Mouse (Mus musculus): ENCODE results near the gene Itpripl2.
A peak's percentile ranks its signal among the peaks of the same experiment; 100 is the strongest.

The Itpripl2 gene

GRCm38 (mm10) chr7:118491431-118492147, at the start of gene Itpripl2:
Itpripl2 (minus strand) TSS chr7:118491975.
- peak; percentile 35 for DNase-seq (ENCODE audit: low spot score)

DNA sequence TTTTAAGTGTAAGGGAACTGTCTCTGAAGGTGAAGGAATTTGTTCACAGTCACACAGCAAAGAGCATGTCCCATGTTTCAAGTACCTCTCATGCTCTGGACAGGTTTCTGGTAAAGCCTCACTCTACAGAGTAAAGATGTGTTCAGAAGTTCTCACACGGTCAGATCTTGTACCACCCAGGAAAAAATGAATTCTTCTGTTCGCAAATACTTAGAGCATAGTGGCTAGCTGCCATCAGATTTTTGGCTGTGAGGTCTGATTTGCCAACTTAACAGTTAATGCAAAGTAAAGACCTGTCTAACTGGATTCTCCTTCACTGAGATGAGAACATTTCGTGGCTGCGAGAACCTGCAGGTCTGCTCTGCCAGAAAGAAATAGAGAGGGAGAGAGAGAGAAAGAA, 43.3 kb upstream of the Itpripl2 start:
- DNase-seq (ENCODE audit: low spot score): no peak

- no peak for DNase-seq (ENCODE audit: low spot score)
Observed at GRCm38 (mm10) chr7:118534326-118534725, 42.6 kb upstream of the Itpripl2 start.

- DNase-seq (ENCODE audit: low spot score): peak; percentile 98
Observed at GRCm38 (mm10) chr7:118533178-118533578, 41.4 kb upstream of the Itpripl2 start, which contains the start of gene Coq7. Coq7 (minus strand) TSS chr7:118533356.

- peak; percentile 99 for DNase-seq (ENCODE audit: low spot score)
Observed at GRCm38 (mm10) chr7:118532519-118533177, 40.9 kb upstream of the Itpripl2 start.

- no peak for DNase-seq (ENCODE audit: low spot score)
Observed at GRCm38 (mm10) chr7:118526967-118527366, 35.2 kb upstream of the Itpripl2 start.

- no peak for DNase-seq (ENCODE audit: low spot score)
Observed at GRCm38 (mm10) chr7:118522077-118522476, 30.3 kb upstream of the Itpripl2 start.

GRCm38 (mm10) chr7:118519661-118520060, 27.9 kb upstream of the Itpripl2 start:
- DNase-seq (ENCODE audit: low spot score): no peak

- DNase-seq (ENCODE audit: low spot score): peak; percentile 58
Observed at GRCm38 (mm10) chr7:118518687-118519086, 26.9 kb upstream of the Itpripl2 start.

- no peak for DNase-seq (ENCODE audit: low spot score)
Observed at GRCm38 (mm10) chr7:118517819-118518218, 26.0 kb upstream of the Itpripl2 start.

- no peak for DNase-seq (ENCODE audit: low spot score)
Observed at GRCm38 (mm10) chr7:118508556-118508955, 16.8 kb upstream of the Itpripl2 start.

DNA sequence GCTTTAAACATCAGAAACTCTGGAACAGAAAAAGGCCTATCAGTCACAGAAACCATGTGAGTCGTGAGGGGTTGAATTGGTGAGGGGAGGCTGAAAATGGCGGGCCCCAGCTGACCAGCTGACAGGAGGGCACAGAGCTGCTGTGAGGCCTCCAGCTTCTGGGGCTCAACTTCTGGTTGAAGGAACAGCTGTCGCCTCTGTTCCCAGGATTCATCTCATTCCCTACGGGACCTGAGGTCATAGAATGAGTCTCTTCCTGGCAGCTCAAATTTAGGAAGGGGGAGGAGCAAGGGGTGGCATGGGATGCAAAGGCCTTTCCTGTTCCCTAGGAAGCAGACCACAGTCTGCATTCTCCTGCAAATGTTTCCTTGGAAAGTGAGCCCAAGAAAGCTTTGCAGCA, 12.1 kb upstream of the Itpripl2 start:
- DNase-seq (ENCODE audit: low spot score): no peak

- no peak for DNase-seq (ENCODE audit: low spot score)
Observed at GRCm38 (mm10) chr7:118502333-118502732, 10.6 kb upstream of the Itpripl2 start.

DNA sequence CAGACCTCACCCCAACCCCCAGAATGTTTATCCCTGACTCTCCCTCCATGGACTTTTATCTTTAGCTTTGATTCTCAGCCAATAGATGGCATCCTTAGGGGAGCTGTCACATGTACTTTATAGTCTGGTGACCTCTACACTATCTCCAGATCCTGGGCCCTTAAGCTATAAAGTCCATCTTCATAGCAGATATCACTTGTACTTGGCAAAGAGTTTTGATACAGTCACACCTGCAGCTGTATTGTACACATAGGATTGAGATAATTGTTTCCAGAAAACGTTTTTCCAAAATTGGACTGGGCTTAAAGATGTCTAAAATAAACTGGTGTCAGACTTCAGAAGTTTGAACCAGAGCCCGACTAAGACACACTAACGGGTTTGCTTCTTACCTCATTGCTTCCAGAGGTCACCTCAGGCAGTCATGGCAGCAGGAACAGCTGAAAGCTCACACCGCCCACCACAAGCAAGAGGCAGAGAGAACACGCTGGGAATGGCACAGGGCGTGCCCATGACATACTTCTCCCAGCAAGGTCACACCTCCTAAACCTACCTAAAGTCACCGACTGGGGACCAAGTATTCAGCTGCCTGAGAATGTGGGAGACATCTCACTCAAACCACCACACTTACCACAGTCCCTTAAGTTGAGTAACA, 8.1 kb upstream of the Itpripl2 start:
- no peak for DNase-seq (ENCODE audit: low spot score)

GRCm38 (mm10) chr7:118498984-118499783, 7.4 kb upstream of the Itpripl2 start:
- no peak for DNase-seq (ENCODE audit: low spot score)

DNA sequence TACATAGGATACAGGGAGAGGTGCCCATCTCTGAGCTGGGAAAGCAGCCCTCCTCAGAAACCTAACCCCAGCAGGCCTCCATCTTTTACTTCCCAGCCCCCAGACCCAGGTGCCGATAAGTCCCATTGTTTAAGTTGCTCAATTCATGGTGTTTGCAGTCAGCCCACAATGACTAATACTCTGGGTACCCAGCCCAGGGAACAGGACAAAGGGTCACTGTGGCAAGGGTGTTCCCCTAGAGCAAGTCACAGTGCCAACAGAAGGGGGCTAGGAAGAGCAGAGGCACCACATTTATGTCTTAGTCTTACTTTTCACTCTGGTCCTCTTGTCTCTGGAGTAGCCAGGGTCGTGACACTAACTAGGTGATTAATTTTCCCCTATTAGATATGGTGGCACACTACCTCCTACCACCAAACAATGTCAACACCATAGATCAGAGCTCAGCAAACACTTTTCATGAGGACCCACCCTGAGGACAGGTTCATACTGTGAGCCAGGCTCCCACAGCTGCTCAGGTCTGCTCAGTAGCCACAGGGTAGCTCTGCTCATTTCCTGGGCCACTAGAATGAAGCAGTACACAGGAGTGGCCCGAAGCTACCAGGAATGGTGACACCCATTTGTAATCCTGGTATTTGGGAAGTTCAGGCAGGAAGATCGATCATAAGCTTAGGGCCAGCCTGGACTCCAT, 3.3 kb upstream of the Itpripl2 start:
- DNase-seq (ENCODE audit: low spot score): no peak

- no peak for DNase-seq (ENCODE audit: low spot score)
Observed at GRCm38 (mm10) chr7:118493892-118494291, 2.1 kb upstream of the Itpripl2 start.

DNA sequence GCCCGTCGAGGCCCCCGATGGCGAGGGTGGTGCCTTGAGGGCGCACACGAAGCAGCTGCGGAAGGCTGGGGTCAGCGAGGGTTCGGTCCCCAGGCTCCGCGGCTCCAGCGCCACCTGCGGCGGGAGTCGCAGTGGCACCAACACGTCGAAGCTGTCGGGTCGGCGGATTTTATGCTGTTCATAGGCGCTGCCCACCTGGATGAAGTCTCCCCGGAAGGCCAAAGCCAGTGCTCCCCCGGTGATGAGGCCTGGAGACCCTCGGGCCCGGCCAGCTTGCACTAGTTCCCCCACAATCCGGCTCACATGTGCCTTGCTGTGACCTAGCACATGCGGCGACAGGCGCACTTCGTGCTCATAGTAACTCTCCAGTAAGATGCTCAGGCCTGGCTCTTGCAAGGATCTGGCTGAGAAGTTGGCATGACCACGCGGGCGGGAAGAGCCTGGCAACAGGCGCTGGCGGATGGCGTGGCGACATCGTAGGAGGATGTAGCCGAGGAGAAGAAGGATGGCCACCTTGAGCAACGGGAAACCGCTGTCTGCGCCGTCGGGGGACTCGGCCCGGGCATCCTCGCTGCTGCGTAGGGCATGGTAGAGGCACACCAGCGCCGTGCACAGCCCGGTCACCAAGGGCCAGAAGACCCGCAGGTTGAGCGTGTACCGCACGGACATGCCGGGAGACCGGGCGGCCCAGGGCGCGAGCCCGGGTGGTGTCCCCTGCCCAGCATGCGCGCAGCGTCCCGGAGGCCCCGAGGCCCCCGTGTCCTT, 927 bp downstream of the Itpripl2 start:
- no peak for DNase-seq (ENCODE audit: low spot score)

GRCm38 (mm10) chr7:118489706-118490665, 1.8 kb downstream of the Itpripl2 start:
- no peak for DNase-seq (ENCODE audit: low spot score)

Measured in layer of hippocampus, adult 11-12 months (tissue).